Mouse (Mus musculus): ENCODE measurements around the gene Ankrd33b. TPM values are rescaled to one million over a fixed set of nuclear protein-coding genes. Genes with fewer than 3 reads are reported as not detected.
A peak's percentile ranks its signal among the peaks of the same experiment; 100 is the strongest.

The Ankrd33b gene
- total and polyA plus RNA-seq, 2 experiments from 2014 or later: 5.6 to 12.9 TPM

DNA sequence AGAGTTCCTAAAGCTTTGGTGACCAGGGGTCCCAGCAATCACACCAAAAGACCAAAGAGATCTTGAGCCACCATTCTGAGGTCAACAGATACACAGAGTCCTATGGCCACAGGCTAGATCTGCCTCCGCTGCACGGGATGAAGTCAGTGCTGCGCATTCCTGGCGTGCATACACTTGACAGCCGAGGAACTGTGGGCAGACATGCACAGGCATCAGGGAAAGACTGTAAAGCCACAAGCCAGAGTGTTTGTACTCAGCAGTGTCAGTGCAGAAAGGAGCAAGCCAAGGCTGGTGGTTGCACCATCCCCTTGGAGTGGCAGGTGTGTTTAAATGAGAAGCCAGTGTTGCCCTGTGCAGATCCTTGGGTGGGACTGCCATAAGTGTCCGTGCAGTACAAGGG, 111.8 kb downstream of the Ankrd33b start:
- Histone ChIP-seq H3K9me3 (replicated peaks; ENCODE audit: control insufficient read depth, low read length) (no peaks in the 10 kb centered on the region), H3K27me3 (ENCODE audit: control insufficient read depth, insufficient read depth, low read length) (no peaks in the 10 kb centered on the region), H3K36me3 (replicated peaks; ENCODE audit: control insufficient read depth, insufficient read depth, low read length) (no peaks in the 10 kb centered on the region), H3K27ac (ENCODE audit: low read depth) (no peak overlapping the region), H3K9ac (replicated peaks; ENCODE audit: low read depth, low read length) (no peak overlapping the region), H3K4me1 (ENCODE audit: control insufficient read depth, insufficient read depth) (peaks cover 14% of the 10 kb centered on the region), H3K4me2 (ENCODE audit: low read depth, low read length) (no peak overlapping the region), H3K4me3 (ENCODE audit: low read depth, low read length) (no peak overlapping the region)
- 52% methylated on average over 6 of the region's 6 CpGs for WGBS
- peak; percentile 62 for ATAC-seq (ENCODE audit: insufficient read depth, low read depth)
- DNase-seq (ENCODE audit: low spot score): no peak
- TF ChIP-seq EP300 (IDR thresholded peaks at IDR 0.05; ENCODE audit: low read depth): no peak
- TF ChIP-seq CTCF (IDR thresholded peaks at IDR 0.05; ENCODE audit: low read depth): no peak

DNA sequence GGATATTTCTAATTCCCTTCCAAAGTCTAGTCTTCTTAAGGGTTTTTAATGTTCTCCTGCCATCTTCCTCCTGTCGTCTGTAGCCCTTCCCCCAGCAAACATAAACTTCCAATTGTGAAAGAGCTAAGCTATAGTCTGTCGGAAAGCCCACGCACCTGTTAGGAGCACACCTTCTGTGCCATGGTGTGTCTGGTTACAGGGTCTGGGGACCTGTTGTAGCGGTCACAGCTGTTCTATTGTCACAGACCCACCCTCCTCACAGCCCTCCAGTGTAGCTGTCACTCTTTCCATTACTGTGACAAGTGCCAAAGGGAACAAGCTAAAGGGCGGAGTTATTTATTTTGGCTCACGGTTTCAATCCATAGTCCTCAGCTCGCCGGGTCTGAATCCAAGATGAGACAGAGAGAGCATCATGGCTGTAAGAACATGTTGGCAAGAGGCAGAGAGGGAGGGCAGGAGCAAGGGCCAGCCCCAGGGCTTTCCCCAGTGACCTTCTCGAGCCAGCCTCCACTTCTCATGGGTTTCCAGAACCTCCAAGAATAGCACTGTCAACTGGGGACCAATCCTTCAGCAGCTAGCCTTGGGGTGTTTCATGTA, 112.5 kb downstream of the Ankrd33b start:
- ATAC-seq (ENCODE audit: insufficient read depth, low read depth) (no peak), DNase-seq (ENCODE audit: low spot score) (no peak)
- Histone ChIP-seq H3K4me2 (ENCODE audit: low read depth, low read length) (no peak overlapping the region), H3K9me3 (replicated peaks; ENCODE audit: control insufficient read depth, low read length) (no peaks in the 10 kb centered on the region), H3K36me3 (replicated peaks; ENCODE audit: control insufficient read depth, insufficient read depth, low read length) (no peaks in the 10 kb centered on the region), H3K27me3 (ENCODE audit: control insufficient read depth, insufficient read depth, low read length) (no peaks in the 10 kb centered on the region), H3K4me3 (ENCODE audit: low read depth, low read length) (no peak overlapping the region), H3K4me1 (ENCODE audit: control insufficient read depth, insufficient read depth) (peaks cover 19% of the 10 kb centered on the region), H3K27ac (ENCODE audit: low read depth) (no peak overlapping the region), H3K9ac (replicated peaks; ENCODE audit: low read depth, low read length) (no peak overlapping the region)
- WGBS: 79% methylated on average over 9 of the region's 9 CpGs
- TF ChIP-seq EP300 (IDR thresholded peaks at IDR 0.05; ENCODE audit: low read depth) (no peak), CTCF (IDR thresholded peaks at IDR 0.05; ENCODE audit: low read depth) (no peak)

DNA sequence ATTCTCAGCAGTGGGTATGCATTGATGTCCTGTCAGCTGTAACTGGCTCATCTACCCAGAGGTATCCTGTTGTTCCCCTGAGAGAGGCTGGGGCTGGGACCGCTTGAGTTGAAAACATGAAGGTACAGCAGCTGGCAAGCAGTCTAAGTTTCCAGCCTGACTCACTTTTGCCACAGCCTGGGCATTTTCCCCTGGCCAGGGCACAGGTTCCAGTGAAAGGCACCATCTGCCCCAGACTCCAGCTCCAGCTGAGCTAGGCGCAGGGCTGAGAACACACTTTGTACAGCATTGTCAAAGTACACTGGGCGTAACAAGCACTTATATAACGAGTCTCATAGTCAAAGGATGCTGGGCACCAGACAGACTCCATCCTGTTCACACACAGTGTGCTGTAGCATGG, 113.6 kb downstream of the Ankrd33b start:
- 91% methylated on average over 4 of the region's 4 CpGs for WGBS

DNA sequence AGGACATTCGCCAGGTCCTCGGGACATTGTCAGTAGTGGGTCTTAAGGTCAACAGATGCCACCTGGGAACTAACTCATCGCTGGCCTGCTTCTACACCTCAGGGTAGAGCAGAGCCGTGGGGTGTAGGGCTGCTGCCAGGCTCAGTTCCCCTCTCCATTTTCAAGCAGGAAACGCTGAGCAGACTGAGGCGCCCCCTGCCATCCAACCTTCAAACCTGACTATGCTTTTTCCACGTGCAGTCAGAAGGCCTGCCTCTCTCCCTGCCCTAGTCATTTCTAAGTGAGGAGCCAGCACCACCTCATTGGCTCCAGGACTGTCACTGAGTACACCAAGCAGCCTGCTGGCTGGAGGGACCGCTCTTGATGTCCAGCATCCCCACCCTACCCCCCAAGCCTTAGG, 114.1 kb downstream of the Ankrd33b start:
- DNase-seq (ENCODE audit: low spot score) (no peak), ATAC-seq (ENCODE audit: insufficient read depth, low read depth) (no peak)
- TF ChIP-seq EP300 (IDR thresholded peaks at IDR 0.05; ENCODE audit: low read depth) (no peak), CTCF (IDR thresholded peaks at IDR 0.05; ENCODE audit: low read depth) (no peak)
- Histone ChIP-seq H3K4me2 (ENCODE audit: low read depth, low read length) (no peak overlapping the region), H3K27me3 (ENCODE audit: control insufficient read depth, insufficient read depth, low read length) (no peaks in the 10 kb centered on the region), H3K9ac (replicated peaks; ENCODE audit: low read depth, low read length) (no peak overlapping the region), H3K36me3 (replicated peaks; ENCODE audit: control insufficient read depth, insufficient read depth, low read length) (no peaks in the 10 kb centered on the region), H3K4me1 (ENCODE audit: control insufficient read depth, insufficient read depth) (peaks cover 21% of the 10 kb centered on the region), H3K9me3 (replicated peaks; ENCODE audit: control insufficient read depth, low read length) (no peaks in the 10 kb centered on the region), H3K4me3 (ENCODE audit: low read depth, low read length) (no peak overlapping the region), H3K27ac (ENCODE audit: low read depth) (no peak overlapping the region)
- 72% methylated on average over 8 of the region's 8 CpGs for WGBS

More for the DNA sequence above, 113.6 kb downstream of the Ankrd33b start:
- no peaks in the 10 kb centered on the region for H3K36me3 ChIP-seq (replicated peaks; ENCODE audit: control insufficient read depth, insufficient read depth, low read length)
- no peaks in the 10 kb centered on the region for H3K27me3 ChIP-seq (ENCODE audit: control insufficient read depth, insufficient read depth, low read length)
- TF ChIP-seq EP300 (IDR thresholded peaks at IDR 0.05; ENCODE audit: low read depth) (no peak), CTCF (IDR thresholded peaks at IDR 0.05; ENCODE audit: low read depth) (no peak)
- no peak overlapping the region for H3K9ac ChIP-seq (replicated peaks; ENCODE audit: low read depth, low read length)
- DNase-seq (ENCODE audit: low spot score) (no peak), ATAC-seq (ENCODE audit: insufficient read depth, low read depth) (no peak)
- no peak overlapping the region for H3K4me2 ChIP-seq (ENCODE audit: low read depth, low read length)
- peaks cover 21% of the 10 kb centered on the region for H3K4me1 ChIP-seq (ENCODE audit: control insufficient read depth, insufficient read depth)
- H3K27ac ChIP-seq (ENCODE audit: low read depth): no peak overlapping the region
- H3K4me3 ChIP-seq (ENCODE audit: low read depth, low read length): no peak overlapping the region
- H3K9me3 ChIP-seq (replicated peaks; ENCODE audit: control insufficient read depth, low read length): no peaks in the 10 kb centered on the region

- Histone ChIP-seq H3K36me3 (replicated peaks; ENCODE audit: control insufficient read depth, insufficient read depth, low read length) (no peaks in the 10 kb centered on the region), H3K27ac (ENCODE audit: low read depth) (no peak overlapping the region), H3K27me3 (ENCODE audit: control insufficient read depth, insufficient read depth, low read length) (no peaks in the 10 kb centered on the region), H3K4me3 (ENCODE audit: low read depth, low read length) (no peak overlapping the region), H3K9ac (replicated peaks; ENCODE audit: low read depth, low read length) (no peak overlapping the region), H3K4me1 (ENCODE audit: control insufficient read depth, insufficient read depth) (peaks cover 21% of the 10 kb centered on the region), H3K4me2 (ENCODE audit: low read depth, low read length) (no peak overlapping the region), H3K9me3 (replicated peaks; ENCODE audit: control insufficient read depth, low read length) (no peaks in the 10 kb centered on the region)
- 43% methylated on average over 16 of the region's 16 CpGs for WGBS
- no peak for ATAC-seq (ENCODE audit: insufficient read depth, low read depth)
- DNase-seq (ENCODE audit: low spot score): no peak
- TF ChIP-seq EP300 (IDR thresholded peaks at IDR 0.05; ENCODE audit: low read depth) (no peak), CTCF (IDR thresholded peaks at IDR 0.05; ENCODE audit: low read depth) (no peak)
Observed at GRCm38 (mm10) chr15:31252590-31253311, 114.8 kb downstream of the Ankrd33b start.

Data from heart, postnatal 0 days (tissue).